Mouse (Mus musculus) embryo, embryonic 10 days (tissue): ENCODE results near the gene Ankrd11.
"Not testable (repeated sequence)": the region's sequence is repeated elsewhere in the genome, so short reads cannot be mapped to it uniquely, and the experiment has no call there.

ENCODE experiments used
- DNase-seq: peaks from one replicate; pipeline ENCODE4 v3.0.0-alpha.2; 2015; ENCODE audit warnings: low spot score

The Ankrd11 gene

GRCm38 (mm10) chr8:123042158-123042973, at the start of gene Ankrd11:
Gene Ankrd11, minus strand, starts transcription at chr8:123042277.
- peak; percentile 100 for DNase-seq

GRCm38 (mm10) chr8:123087289-123087688, 45.2 kb upstream of the Ankrd11 start:
- no peak for DNase-seq

GRCm38 (mm10) chr8:123083610-123084009, 41.5 kb upstream of the Ankrd11 start:
- no peak for DNase-seq

- no peak for DNase-seq
Measured at GRCm38 (mm10) chr8:123082993-123083392, 40.9 kb upstream of the Ankrd11 start.

- DNase-seq: no peak
Measured at GRCm38 (mm10) chr8:123077213-123077612, 35.1 kb upstream of the Ankrd11 start.

- DNase-seq: no peak
Measured at GRCm38 (mm10) chr8:123071176-123071575, 29.1 kb upstream of the Ankrd11 start.

- DNase-seq: peak; percentile 51
Measured at GRCm38 (mm10) chr8:123066101-123066683, 24.1 kb upstream of the Ankrd11 start.

GRCm38 (mm10) chr8:123065214-123066100, 23.4 kb upstream of the Ankrd11 start:
- peak; percentile 98 for DNase-seq

- DNase-seq: no peak
Measured at GRCm38 (mm10) chr8:123064809-123065213, 22.7 kb upstream of the Ankrd11 start.

GRCm38 (mm10) chr8:123064072-123064471, 22.0 kb upstream of the Ankrd11 start:
- DNase-seq: no peak

- DNase-seq: no peak
Measured at GRCm38 (mm10) chr8:123062721-123063120, 20.6 kb upstream of the Ankrd11 start, which contains the start of gene Spg7. Gene Spg7, plus strand, starts transcription at chr8:123062942.

GRCm38 (mm10) chr8:123051458-123051857, 9.4 kb upstream of the Ankrd11 start:
- DNase-seq: no peak

- no peak for DNase-seq
Measured at GRCm38 (mm10) chr8:123048402-123048801, 6.3 kb upstream of the Ankrd11 start.

- no peak for DNase-seq
Measured at GRCm38 (mm10) chr8:123047827-123048226, 5.8 kb upstream of the Ankrd11 start.

- no peak for DNase-seq
Measured at GRCm38 (mm10) chr8:123046706-123047105, 4.6 kb upstream of the Ankrd11 start.

- DNase-seq: not testable (repeated sequence)
Measured at GRCm38 (mm10) chr8:123044743-123045425, 2.8 kb upstream of the Ankrd11 start.

- no peak for DNase-seq
Measured at GRCm38 (mm10) chr8:123043941-123044340, 1.9 kb upstream of the Ankrd11 start.

- no peak for DNase-seq
Measured at GRCm38 (mm10) chr8:123042974-123043625, 1.0 kb upstream of the Ankrd11 start.

GRCm38 (mm10) chr8:123041774-123042105, 337 bp downstream of the Ankrd11 start:
- DNase-seq: no peak

GRCm38 (mm10) chr8:123041008-123041773, 886 bp downstream of the Ankrd11 start:
- peak; percentile 67 for DNase-seq
